In the genomic region with DNA sequence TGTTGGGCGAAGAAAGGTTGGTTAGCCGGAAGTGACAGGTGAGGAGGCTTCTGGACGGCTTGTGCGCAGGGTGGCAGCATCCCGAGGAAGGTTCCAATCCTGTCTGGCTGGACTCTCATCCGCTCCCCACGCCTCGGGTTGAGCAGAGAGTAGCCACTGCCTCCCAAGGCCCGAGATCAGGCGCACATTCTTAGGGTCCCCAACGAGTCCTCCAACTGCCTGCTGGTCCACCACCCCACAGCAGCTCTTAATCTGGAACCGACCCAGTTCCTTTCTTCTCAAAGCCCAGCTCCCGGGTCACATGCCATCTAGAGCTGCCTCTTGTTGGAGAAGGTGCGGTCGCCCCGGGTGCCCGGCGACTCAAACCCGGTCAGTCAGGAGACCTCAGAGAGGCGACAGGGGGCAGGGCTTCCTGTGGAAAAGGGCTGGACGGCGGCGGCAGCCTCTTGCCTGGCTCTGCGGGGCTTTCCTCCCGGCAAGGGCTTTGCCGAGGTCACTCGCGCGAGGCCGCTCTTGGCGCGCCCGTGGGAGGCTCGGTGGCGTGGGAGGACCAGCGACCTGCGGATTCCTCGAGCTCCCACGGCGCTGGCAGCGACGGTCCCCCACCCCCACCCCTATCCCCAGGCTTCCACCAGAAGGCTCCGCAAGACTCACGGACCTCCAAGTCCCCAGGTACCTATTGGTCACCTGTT, we compare ENCODE assay signal across 8 mouse cellular contexts. TPM values are rescaled to one million over a fixed set of nuclear protein-coding genes. Genes with fewer than 3 reads are reported as not detected.
DNase-seq lines count a peak whose midpoint lies in the region; ATAC-seq lines count a peak whose summit lies in the region.

Gene Tifa (plus strand): TSS at position 306 of the 692 bp plus-strand sequence.

- H3K4me2 ChIP-seq in hindbrain, embryonic 16.5 days (ENCODE audit: low read length), result peak within 1 kb of the TSS; percentile 99

- H3K4me1 ChIP-seq in hindbrain, embryonic 16.5 days (ENCODE audit: control insufficient read depth, insufficient read depth, low read depth, low read length), result peaks cover 17% of the 10 kb centered on the region
- H3K4me1 ChIP-seq in megakaryocyte, embryonic 14.5 days, result peaks cover 68% of the 10 kb centered on the region

- DNase-seq in adipocyte (ENCODE audit: low spot score), result peak; percentile 8
- peak; percentile 58 to 67 for DNase-seq in cerebellum, postnatal 25 days
- peak; percentile 14 to 41 for DNase-seq in gastrocnemius, adult 8-10 months (ENCODE audit: low spot score in 2 of 2)
- DNase-seq in left cerebral cortex, postnatal 14 days (ENCODE audit: low spot score in 2 of 2), result peak; percentile 26 to 44
- peak; percentile 27 to 54 for DNase-seq in right cerebral cortex, adult 2 months (ENCODE audit: low spot score in 2 of 2)
- peak; percentile 59 to 67 for DNase-seq in urinary bladder, postnatal 36 days (ENCODE audit: low spot score in 2 of 2)

- H3K4me3 ChIP-seq in hindbrain, embryonic 16.5 days (ENCODE audit: low read length), result peak within 1 kb of the TSS; percentile 62
- peak within 1 kb of the TSS; percentile 95 for H3K4me3 ChIP-seq in megakaryocyte, embryonic 14.5 days (replicated peaks)

- H3K9ac ChIP-seq in hindbrain, embryonic 16.5 days (ENCODE audit: low read depth, low read length), result peak within 1 kb of the TSS; percentile 68

- ATAC-seq in hindbrain, embryonic 16.5 days, result peak; percentile 59

- H3K27me3 ChIP-seq in hindbrain, embryonic 16.5 days (replicated peaks; ENCODE audit: control insufficient read depth, insufficient read depth, low read length), result peaks cover 12% of the 10 kb centered on the region
- no peaks in the 10 kb centered on the region for H3K27me3 ChIP-seq in megakaryocyte, embryonic 14.5 days (replicated peaks)

- no peaks in the 10 kb centered on the region for H3K36me3 ChIP-seq in hindbrain, embryonic 16.5 days (ENCODE audit: control insufficient read depth, insufficient read depth, low read length)
- peaks cover 34% of the 10 kb centered on the region for H3K36me3 ChIP-seq in megakaryocyte, embryonic 14.5 days (replicated peaks; ENCODE audit: low read length)

- under 1% methylated on average over 40 of the region's 44 CpGs for WGBS in hindbrain, embryonic 16.5 days

- intact Hi-C loops in left cerebral cortex, postnatal 14 days (cut with DNase I), result loop anchor here (5.0 kb wide), 1 partner anchor 158 kb away; no protein-coding TSS in a partner anchor

- peak within 1 kb of the TSS; percentile 29; the same call in 1 of the 2 replicates for H3K27ac ChIP-seq in hindbrain, embryonic 16.5 days (ENCODE audit: low read depth, low read length)

- H3K9me3 ChIP-seq in hindbrain, embryonic 16.5 days (ENCODE audit: control insufficient read depth, low read length), result peaks cover 2% of the 10 kb centered on the region; the same call in 1 of the 2 replicates
- H3K9me3 ChIP-seq in megakaryocyte, embryonic 14.5 days, result peaks cover 7% of the 10 kb centered on the region

RNA-seq across cellular contexts. Expression of gene Tifa, which starts in this region (rescaled TPM):
- total RNA-seq in gastrocnemius, adult 8-10 months (2022), result 1 to 10 TPM in 2 of 4 experiments, under 1 TPM in 2; 0.85 to 1.6 (median 1.0) TPM
- polyA plus RNA-seq in hindbrain, embryonic 16.5 days (2015; fragmentation: Nextera tagmentation; extraction: Ambion mirVana), result 2.8 and 3.8 TPM in 2 replicates
- 1 to 10 TPM; 3.8 to 6.3 TPM for total RNA-seq in left cerebral cortex, postnatal 14 days (2021)
- 131 and 222 TPM in 2 replicates for polyA plus RNA-seq in megakaryocyte, embryonic 14.5 days (2012; ENCODE audit: insufficient read depth, low replicate concordance)

Comparison
In these comparisons a context has a peak if more than half of its experiments do, and no peak if none do; other contexts are left out.
1. Peak in every context shown above with its lines: DNase-seq, ATAC-seq, H3K4me3 ChIP-seq and H3K27ac ChIP-seq.
2. RNA of gene Tifa (polyA plus RNA-seq): 131 to 222 TPM in megakaryocyte, embryonic 14.5 days; 2.8 to 3.8 TPM in hindbrain, embryonic 16.5 days; every median in the first group is over 10 times any median in the second.
3. DNase-seq: peak in every context shown above with its lines; median percentile 63 in urinary bladder, postnatal 36 days; 62 in cerebellum, postnatal 25 days; 40 in right cerebral cortex, adult 2 months; 35 in left cerebral cortex, postnatal 14 days; 28 in gastrocnemius, adult 8-10 months; 8 in adipocyte.